Mouse (Mus musculus) testis, adult 2 months (tissue): ENCODE measurements around the gene Gm49601.

Experiments
- CTCF ChIP-seq: fragments of 200-500 bp; IDR thresholded peaks from 2 replicates; pipeline ENCODE4 v1.5.1; 2012; ENCODE audit warnings: low read depth, mild to moderate bottlenecking, inconsistent platforms, low read length, moderate library complexity; ENCODE audit not compliant: control insufficient read depth, insufficient read depth, insufficient replicate concordance
- POLR2A ChIP-seq: fragments of 200-500 bp; IDR thresholded peaks from 2 replicates; pipeline ENCODE4 v1.6.1; 2012; ENCODE audit warnings: low read depth, mild to moderate bottlenecking, inconsistent platforms, low read length, moderate library complexity; ENCODE audit not compliant: control insufficient read depth

DNA sequence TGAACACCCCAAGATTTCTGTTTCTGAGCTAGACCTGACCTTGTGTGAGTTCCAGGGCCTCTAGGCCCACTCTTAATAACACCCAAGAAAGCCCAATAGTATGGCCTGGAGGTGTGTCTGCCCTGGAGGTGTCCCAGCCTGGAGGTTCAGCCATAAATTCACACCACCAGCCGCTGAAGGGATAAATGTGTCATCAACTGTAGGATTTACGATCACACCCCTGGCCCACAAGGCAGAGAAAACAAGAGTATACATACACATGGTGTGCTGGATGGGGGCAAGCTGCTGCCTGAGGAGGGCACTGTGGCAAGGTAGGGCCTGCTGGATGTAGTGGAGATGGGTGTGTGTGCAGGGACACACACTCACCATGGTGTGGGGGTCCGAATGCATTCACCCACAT, 12.9 kb downstream of the Gm49601 start:
- TF ChIP-seq CTCF (no peak), POLR2A (no peak)
